Mouse (Mus musculus): ENCODE results near the gene Pald1. TPM values are rescaled to one million over a fixed set of nuclear protein-coding genes. Genes with fewer than 3 reads are reported as not detected.

Gene Pald1
- polyA plus RNA-seq, 1 experiment: 15.0 TPM

- peaks cover 3% of the 10 kb centered on the region; the same call in 1 of the 2 replicates for H3K4me1 ChIP-seq (ENCODE audit: control insufficient read depth, insufficient read depth, insufficient read length)
- DNase-seq (ENCODE audit: low read depth in 1 of 2, low spot score in 2 of 2): no peak
- H3K27ac ChIP-seq (ENCODE audit: insufficient read depth, low read length): no peak overlapping the region
- H3K4me3 ChIP-seq (ENCODE audit: extremely low read depth, insufficient read depth, insufficient read length): no peak overlapping the region
- no peaks in the 10 kb centered on the region for H3K36me3 ChIP-seq (ENCODE audit: control insufficient read depth, insufficient read depth, low read length)
- H3K27me3 ChIP-seq (ENCODE audit: control insufficient read depth, insufficient read depth, low read length): no peaks in the 10 kb centered on the region
- WGBS: 76% methylated on average over 7 of the region's 7 CpGs
- TF ChIP-seq CTCF (IDR thresholded peaks at IDR 0.05; ENCODE audit: extremely low read depth, insufficient read depth, insufficient read length, insufficient replicate concordance): no peak
- no peak for TF ChIP-seq POLR2A (IDR thresholded peaks at IDR 0.05; ENCODE audit: low read depth, low read length)
These were observed 97.1 kb downstream of the Pald1 start for GRCm38 (mm10) chr10:61286246-61286645.

GRCm38 (mm10) chr10:61285271-61285670 is 98.1 kb downstream of the Pald1 start:
- H3K27ac ChIP-seq (ENCODE audit: insufficient read depth, low read length): no peak overlapping the region; the same call in 1 of the 2 replicates

GRCm38 (mm10) chr10:61284309-61284708 is 99.0 kb downstream of the Pald1 start:
- no peak overlapping the region for H3K27ac ChIP-seq (ENCODE audit: insufficient read depth, low read length)
- H3K27me3 ChIP-seq (ENCODE audit: control insufficient read depth, insufficient read depth, low read length): no peaks in the 10 kb centered on the region
- no peaks in the 10 kb centered on the region for H3K36me3 ChIP-seq (ENCODE audit: control insufficient read depth, insufficient read depth, low read length)
- TF ChIP-seq CTCF (IDR thresholded peaks at IDR 0.05; ENCODE audit: extremely low read depth, insufficient read depth, insufficient read length, insufficient replicate concordance): no peak
- TF ChIP-seq POLR2A (IDR thresholded peaks at IDR 0.05; ENCODE audit: low read depth, low read length): no peak
- DNase-seq (ENCODE audit: low read depth in 1 of 2, low spot score in 2 of 2): no peak
- no peak overlapping the region for H3K4me3 ChIP-seq (ENCODE audit: extremely low read depth, insufficient read depth, insufficient read length)
- 89% methylated on average over 4 of the region's 4 CpGs for WGBS
- H3K4me1 ChIP-seq (ENCODE audit: control insufficient read depth, insufficient read depth, insufficient read length): no peaks in the 10 kb centered on the region

More at GRCm38 (mm10) chr10:61285271-61285670, 98.1 kb downstream of the Pald1 start:
- TF ChIP-seq CTCF (IDR thresholded peaks at IDR 0.05; ENCODE audit: extremely low read depth, insufficient read depth, insufficient read length, insufficient replicate concordance) (no peak), POLR2A (IDR thresholded peaks at IDR 0.05; ENCODE audit: low read depth, low read length) (no peak)
- Histone ChIP-seq H3K4me3 (ENCODE audit: extremely low read depth, insufficient read depth, insufficient read length) (no peak overlapping the region), H3K27me3 (ENCODE audit: control insufficient read depth, insufficient read depth, low read length) (no peaks in the 10 kb centered on the region), H3K4me1 (ENCODE audit: control insufficient read depth, insufficient read depth, insufficient read length) (no peaks in the 10 kb centered on the region), H3K36me3 (ENCODE audit: control insufficient read depth, insufficient read depth, low read length) (no peaks in the 10 kb centered on the region)
- DNase-seq (ENCODE audit: low read depth in 1 of 2, low spot score in 2 of 2): no peak
- WGBS: 81% methylated on average over 11 of the region's 11 CpGs

- Histone ChIP-seq H3K4me1 (ENCODE audit: control insufficient read depth, insufficient read depth, insufficient read length) (no peaks in the 10 kb centered on the region), H3K4me3 (ENCODE audit: extremely low read depth, insufficient read depth, insufficient read length) (no peak overlapping the region), H3K36me3 (ENCODE audit: control insufficient read depth, insufficient read depth, low read length) (no peaks in the 10 kb centered on the region), H3K27ac (ENCODE audit: insufficient read depth, low read length) (no peak overlapping the region), H3K27me3 (ENCODE audit: control insufficient read depth, insufficient read depth, low read length) (no peaks in the 10 kb centered on the region)
- no peak for TF ChIP-seq POLR2A (IDR thresholded peaks at IDR 0.05; ENCODE audit: low read depth, low read length)
- TF ChIP-seq CTCF (IDR thresholded peaks at IDR 0.05; ENCODE audit: extremely low read depth, insufficient read depth, insufficient read length, insufficient replicate concordance): no peak
- DNase-seq (ENCODE audit: low read depth in 1 of 2, low spot score in 2 of 2): no peak
- 75% methylated on average over 5 of the region's 5 CpGs for WGBS
These were observed 102.2 kb downstream of the Pald1 start for GRCm38 (mm10) chr10:61281115-61281514.

GRCm38 (mm10) chr10:61277918-61278674 is 105.2 kb downstream of the Pald1 start:
- peaks cover 1% of the 10 kb centered on the region; the same call in 1 of the 2 replicates for H3K4me1 ChIP-seq (ENCODE audit: control insufficient read depth, insufficient read depth, insufficient read length)
- H3K27me3 ChIP-seq (ENCODE audit: control insufficient read depth, insufficient read depth, low read length): peaks cover 4% of the 10 kb centered on the region; the same call in 1 of the 2 replicates
- no peaks in the 10 kb centered on the region for H3K36me3 ChIP-seq (ENCODE audit: control insufficient read depth, insufficient read depth, low read length)
- H3K4me3 ChIP-seq (ENCODE audit: extremely low read depth, insufficient read depth, insufficient read length): no peak overlapping the region
- WGBS: 43% methylated on average over 14 of the region's 14 CpGs
- TF ChIP-seq POLR2A (IDR thresholded peaks at IDR 0.05; ENCODE audit: low read depth, low read length) (no peak), CTCF (IDR thresholded peaks at IDR 0.05; ENCODE audit: extremely low read depth, insufficient read depth, insufficient read length, insufficient replicate concordance) (no peak)
- no peak overlapping the region for H3K27ac ChIP-seq (ENCODE audit: insufficient read depth, low read length)
- DNase-seq (ENCODE audit: low read depth in 1 of 2, low spot score in 2 of 2): no peak

- Histone ChIP-seq H3K4me3 (ENCODE audit: extremely low read depth, insufficient read depth, insufficient read length) (no peak overlapping the region), H3K36me3 (ENCODE audit: control insufficient read depth, insufficient read depth, low read length) (no peaks in the 10 kb centered on the region), H3K4me1 (ENCODE audit: control insufficient read depth, insufficient read depth, insufficient read length) (peaks cover 3% of the 10 kb centered on the region; the same call in 1 of the 2 replicates), H3K27ac (ENCODE audit: insufficient read depth, low read length) (no peak overlapping the region), H3K27me3 (ENCODE audit: control insufficient read depth, insufficient read depth, low read length) (peaks cover 4% of the 10 kb centered on the region; the same call in 1 of the 2 replicates)
- TF ChIP-seq POLR2A (IDR thresholded peaks at IDR 0.05; ENCODE audit: low read depth, low read length) (no peak), CTCF (IDR thresholded peaks at IDR 0.05; ENCODE audit: extremely low read depth, insufficient read depth, insufficient read length, insufficient replicate concordance) (no peak)
- no peak for DNase-seq (ENCODE audit: low read depth in 1 of 2, low spot score in 2 of 2)
- 89% methylated on average over 6 of the region's 6 CpGs for WGBS
These were observed 106.3 kb downstream of the Pald1 start for GRCm38 (mm10) chr10:61277051-61277450.

GRCm38 (mm10) chr10:61275669-61276110 is 107.6 kb downstream of the Pald1 start:
- WGBS: 0% methylated on average over 5 of the region's 5 CpGs

More at GRCm38 (mm10) chr10:61275669-61276110, 107.6 kb downstream of the Pald1 start:
- peaks cover 4% of the 10 kb centered on the region; the same call in 1 of the 2 replicates for H3K27me3 ChIP-seq (ENCODE audit: control insufficient read depth, insufficient read depth, low read length)
- TF ChIP-seq CTCF (IDR thresholded peaks at IDR 0.05; ENCODE audit: extremely low read depth, insufficient read depth, insufficient read length, insufficient replicate concordance) (peak; percentile 49; the same call in 1 of the 2 replicates), POLR2A (IDR thresholded peaks at IDR 0.05; ENCODE audit: low read depth, low read length) (no peak)
- H3K36me3 ChIP-seq (ENCODE audit: control insufficient read depth, insufficient read depth, low read length): no peaks in the 10 kb centered on the region
- DNase-seq (ENCODE audit: low read depth in 1 of 2, low spot score in 2 of 2): no peak
- H3K4me3 ChIP-seq (ENCODE audit: extremely low read depth, insufficient read depth, insufficient read length): no peak overlapping the region
- no peak overlapping the region for H3K27ac ChIP-seq (ENCODE audit: insufficient read depth, low read length)
- peaks cover 3% of the 10 kb centered on the region; the same call in 1 of the 2 replicates for H3K4me1 ChIP-seq (ENCODE audit: control insufficient read depth, insufficient read depth, insufficient read length)

Data from spleen, adult 2 months (tissue).